Mouse (Mus musculus): ENCODE measurements around the gene Chrnb2. TPM values are rescaled to one million over a fixed set of nuclear protein-coding genes. Genes with fewer than 3 reads are reported as not detected.

Chrnb2 gene
- polyA plus RNA-seq, 1 experiment from 2014 or later: 0.27 TPM

DNA sequence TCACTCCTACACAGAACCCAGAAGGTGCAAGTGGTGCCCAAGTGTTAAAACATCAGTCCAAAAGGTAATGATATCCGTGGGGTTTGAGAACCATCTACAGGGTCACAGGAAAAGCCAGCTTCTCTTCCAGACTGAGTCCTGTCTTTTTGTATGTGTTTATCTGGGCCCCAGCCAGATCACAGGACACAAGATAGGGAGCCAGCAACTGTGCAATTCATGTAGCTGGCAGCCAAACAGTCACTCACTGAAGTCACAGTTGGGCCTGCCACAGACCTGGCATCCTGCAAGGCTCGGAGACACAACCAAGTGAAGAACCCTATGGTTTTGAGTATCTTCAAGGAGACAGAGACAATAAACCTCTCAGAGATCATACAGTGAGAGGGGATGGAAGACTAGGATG lies 6.6 kb downstream of the Chrnb2 start:
- TF ChIP-seq EP300 (IDR thresholded peaks at IDR 0.05; ENCODE audit: low read depth) (no peak), CTCF (IDR thresholded peaks at IDR 0.05; ENCODE audit: low read depth) (no peak)
- no peak overlapping the region for H3K4me2 ChIP-seq (ENCODE audit: low read depth, low read length)
- 68% methylated on average over 2 of the region's 2 CpGs for WGBS (ENCODE audit: insufficient replicate concordance)
- H3K27ac ChIP-seq (ENCODE audit: low read depth): no peak overlapping the region
- no peaks in the 10 kb centered on the region for H3K9me3 ChIP-seq (ENCODE audit: low read length)
- no peak overlapping the region for H3K4me3 ChIP-seq (ENCODE audit: low read depth, low read length)
- H3K36me3 ChIP-seq (replicated peaks; ENCODE audit: insufficient read depth, low read length): no peaks in the 10 kb centered on the region
- no peaks in the 10 kb centered on the region for H3K4me1 ChIP-seq (ENCODE audit: insufficient read depth)
- no peak overlapping the region for H3K9ac ChIP-seq (replicated peaks)
- ATAC-seq (no peak), DNase-seq (no peak)
- no peaks in the 10 kb centered on the region for H3K27me3 ChIP-seq (ENCODE audit: insufficient read depth, low read length)

DNA sequence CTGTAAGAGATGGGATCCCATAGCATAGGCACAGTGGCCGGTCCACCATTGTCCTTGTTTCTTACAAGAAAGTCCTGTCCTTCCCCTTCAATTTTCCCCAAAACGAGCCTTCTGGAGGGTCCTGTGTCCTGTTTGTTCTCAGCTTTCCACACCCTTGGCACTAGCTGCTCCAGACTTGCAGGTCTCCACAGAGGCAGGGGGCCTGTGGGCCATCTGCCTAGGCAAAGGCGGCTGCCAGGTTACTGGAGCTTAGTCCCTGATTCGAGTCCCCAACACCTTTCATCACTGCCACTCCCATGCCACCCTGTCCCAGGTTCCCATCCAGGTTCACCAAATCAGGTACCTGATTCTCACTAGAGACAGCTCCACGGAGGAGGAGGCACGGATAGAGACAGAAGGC lies 9.1 kb downstream of the Chrnb2 start:
- H3K9ac ChIP-seq (replicated peaks): no peak overlapping the region
- H3K4me2 ChIP-seq (ENCODE audit: low read depth, low read length): no peak overlapping the region
- no peaks in the 10 kb centered on the region for H3K27me3 ChIP-seq (ENCODE audit: insufficient read depth, low read length)
- DNase-seq: no peak
- no peak overlapping the region for H3K4me3 ChIP-seq (ENCODE audit: low read depth, low read length)
- H3K4me1 ChIP-seq (ENCODE audit: insufficient read depth): no peaks in the 10 kb centered on the region
- no peak overlapping the region for H3K27ac ChIP-seq (ENCODE audit: low read depth)
- no peaks in the 10 kb centered on the region for H3K9me3 ChIP-seq (ENCODE audit: low read length)
- no peak for ATAC-seq
- TF ChIP-seq CTCF (IDR thresholded peaks at IDR 0.05; ENCODE audit: low read depth): no peak
- no peak for TF ChIP-seq EP300 (IDR thresholded peaks at IDR 0.05; ENCODE audit: low read depth)
- WGBS (ENCODE audit: insufficient replicate concordance): 65% methylated on average over 6 of the region's 6 CpGs
- peaks cover 16% of the 10 kb centered on the region for H3K36me3 ChIP-seq (replicated peaks; ENCODE audit: insufficient read depth, low read length)

DNA sequence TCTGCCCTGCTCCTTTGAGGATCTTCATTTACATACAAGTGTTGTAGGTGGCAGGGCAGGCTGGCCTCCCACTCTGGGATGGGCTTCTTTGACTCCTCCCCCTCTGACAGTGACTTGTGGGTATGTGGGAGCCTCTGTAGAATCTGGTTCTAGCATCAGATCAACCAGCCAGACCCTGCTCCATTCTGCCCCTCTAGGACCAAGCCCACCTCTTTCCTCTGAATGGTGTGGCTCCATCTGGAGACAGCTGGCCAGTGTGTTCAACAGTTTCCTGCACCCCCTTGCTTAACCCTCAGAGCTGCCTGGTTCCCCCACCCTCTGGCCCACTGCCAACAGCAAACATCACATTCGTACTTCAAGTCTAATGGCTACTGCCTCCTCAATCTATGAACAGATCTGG lies 12.1 kb downstream of the Chrnb2 start:
- Histone ChIP-seq H3K36me3 (replicated peaks; ENCODE audit: insufficient read depth, low read length) (peaks cover 30% of the 10 kb centered on the region), H3K9ac (replicated peaks) (no peak overlapping the region), H3K4me3 (ENCODE audit: low read depth, low read length) (no peak overlapping the region), H3K4me1 (ENCODE audit: insufficient read depth) (no peaks in the 10 kb centered on the region), H3K9me3 (ENCODE audit: low read length) (no peaks in the 10 kb centered on the region), H3K27me3 (ENCODE audit: insufficient read depth, low read length) (no peaks in the 10 kb centered on the region), H3K4me2 (ENCODE audit: low read depth, low read length) (no peak overlapping the region), H3K27ac (ENCODE audit: low read depth) (no peak overlapping the region)
- ATAC-seq (no peak), DNase-seq (no peak)
- no peak for TF ChIP-seq CTCF (IDR thresholded peaks at IDR 0.05; ENCODE audit: low read depth)
- TF ChIP-seq EP300 (IDR thresholded peaks at IDR 0.05; ENCODE audit: low read depth): no peak
- whole genome bisulfite sequencing (ENCODE audit: insufficient replicate concordance): 24% methylated on average over 1 of the region's 1 CpGs

DNA sequence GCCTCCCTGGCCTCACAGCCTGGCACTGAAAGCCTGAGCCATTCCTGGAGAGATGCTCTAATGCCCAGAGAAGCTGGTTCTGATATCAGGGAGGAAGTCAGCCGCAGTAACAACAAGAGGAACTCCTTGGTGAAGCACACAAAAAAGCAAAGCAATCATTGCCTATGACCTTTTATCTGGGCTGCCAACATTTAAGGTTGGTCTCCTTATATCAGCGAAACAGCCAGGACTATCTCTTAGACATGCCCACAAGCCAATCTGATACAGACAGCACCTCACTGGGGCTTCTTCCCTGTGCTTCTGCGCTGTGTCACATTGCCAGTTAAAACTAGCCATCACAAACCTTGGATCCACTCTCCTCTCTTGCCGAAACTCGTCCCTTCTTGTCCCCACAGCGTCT lies 25.9 kb downstream of the Chrnb2 start:
- Histone ChIP-seq H3K27me3 (ENCODE audit: insufficient read depth, low read length) (no peaks in the 10 kb centered on the region), H3K9ac (replicated peaks) (no peak overlapping the region), H3K4me3 (ENCODE audit: low read depth, low read length) (no peak overlapping the region), H3K4me1 (ENCODE audit: insufficient read depth) (no peaks in the 10 kb centered on the region), H3K27ac (ENCODE audit: low read depth) (no peak overlapping the region), H3K4me2 (ENCODE audit: low read depth, low read length) (no peak overlapping the region), H3K9me3 (ENCODE audit: low read length) (no peaks in the 10 kb centered on the region), H3K36me3 (replicated peaks; ENCODE audit: insufficient read depth, low read length) (peaks cover 93% of the 10 kb centered on the region)
- TF ChIP-seq EP300 (IDR thresholded peaks at IDR 0.05; ENCODE audit: low read depth) (no peak), CTCF (IDR thresholded peaks at IDR 0.05; ENCODE audit: low read depth) (no peak)
- ATAC-seq (no peak), DNase-seq (no peak)
- WGBS (ENCODE audit: insufficient replicate concordance): 84% methylated on average over 6 of the region's 6 CpGs

DNA sequence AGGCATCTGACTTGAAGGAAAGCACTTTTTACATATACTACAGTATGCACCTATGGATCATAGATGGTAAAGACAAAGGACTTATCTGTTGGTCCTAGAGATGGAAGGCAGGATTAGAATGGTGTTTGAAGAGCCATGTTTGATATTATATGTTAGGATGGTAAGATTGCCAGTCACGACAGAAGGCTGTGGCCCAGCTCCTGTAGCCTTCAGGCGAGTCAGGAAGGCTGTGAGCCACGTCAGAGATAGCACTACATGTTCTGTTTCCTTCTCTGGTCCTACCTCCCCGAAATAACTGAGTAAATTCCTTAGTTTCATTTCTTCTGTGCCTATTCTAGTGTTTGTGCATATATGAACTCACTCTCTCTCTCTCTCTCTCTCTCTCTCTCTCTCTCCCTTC lies 32.3 kb downstream of the Chrnb2 start:
- Histone ChIP-seq H3K9me3 (ENCODE audit: low read length) (no peaks in the 10 kb centered on the region), H3K27ac (ENCODE audit: low read depth) (no peak overlapping the region), H3K36me3 (replicated peaks; ENCODE audit: insufficient read depth, low read length) (peaks cover 40% of the 10 kb centered on the region), H3K4me3 (ENCODE audit: low read depth, low read length) (peak overlapping the region; percentile 79), H3K4me1 (ENCODE audit: insufficient read depth) (peaks cover 21% of the 10 kb centered on the region), H3K9ac (replicated peaks) (peak overlapping the region; percentile 91), H3K4me2 (ENCODE audit: low read depth, low read length) (peak overlapping the region; percentile 86), H3K27me3 (ENCODE audit: insufficient read depth, low read length) (no peaks in the 10 kb centered on the region)
- TF ChIP-seq EP300 (IDR thresholded peaks at IDR 0.05; ENCODE audit: low read depth) (no peak), CTCF (IDR thresholded peaks at IDR 0.05; ENCODE audit: low read depth) (no peak)
- ATAC-seq (no peak), DNase-seq (no peak)
- WGBS (ENCODE audit: insufficient replicate concordance): 43% methylated on average over 4 of the region's 4 CpGs

DNA sequence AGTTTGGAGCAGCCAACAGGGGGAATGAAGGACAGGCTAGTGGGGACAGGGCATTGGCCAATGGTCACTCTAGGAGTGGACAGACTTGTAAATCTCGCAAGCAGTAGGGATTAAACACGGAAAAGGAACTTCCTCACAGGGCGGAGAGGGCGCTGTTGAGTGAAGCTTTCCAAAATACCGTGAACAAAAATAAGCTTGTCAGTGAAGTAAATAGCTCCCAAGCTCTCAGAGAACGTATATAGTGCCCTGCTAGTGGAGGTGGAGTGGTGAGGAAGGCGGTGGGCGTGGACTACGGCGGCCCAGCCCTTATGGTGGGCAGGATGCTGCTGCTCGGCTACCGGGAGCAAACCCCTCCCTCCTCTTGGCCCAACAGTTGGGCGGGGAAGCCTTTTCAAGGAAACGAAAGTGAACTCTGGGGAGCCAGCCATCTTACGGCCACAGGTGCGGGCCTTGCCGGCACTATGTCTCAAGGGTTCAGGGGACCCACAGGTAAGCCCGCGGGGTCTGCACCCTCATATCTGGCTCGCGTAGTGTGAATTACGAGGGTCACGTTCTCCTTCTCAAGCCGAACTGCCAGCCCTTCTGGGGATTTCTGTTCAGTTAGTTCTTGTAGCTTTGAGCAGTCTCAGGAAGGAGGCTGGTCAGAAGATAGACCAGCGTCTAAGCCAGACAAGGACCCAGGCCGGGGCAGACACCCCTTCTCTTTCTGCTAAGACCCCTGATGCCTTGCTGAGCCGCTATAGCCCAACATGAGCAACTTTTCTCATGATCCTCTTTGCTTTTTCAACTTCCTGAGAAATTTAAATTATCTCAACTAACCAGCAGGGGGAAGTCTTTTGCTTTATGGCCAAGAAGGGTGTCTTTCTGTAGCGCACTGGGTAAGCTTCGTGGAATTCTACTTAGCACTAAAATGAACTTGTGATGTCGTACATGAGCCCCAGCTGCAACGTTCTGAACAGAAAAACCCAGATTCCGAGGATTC lies 33.8 kb downstream of the Chrnb2 start:
- peak overlapping the region; percentile 86 for H3K4me2 ChIP-seq (ENCODE audit: low read depth, low read length)
- H3K36me3 ChIP-seq (replicated peaks; ENCODE audit: insufficient read depth, low read length): peaks cover 26% of the 10 kb centered on the region
- H3K4me1 ChIP-seq (ENCODE audit: insufficient read depth): peaks cover 21% of the 10 kb centered on the region
- ATAC-seq (peak; percentile 97), DNase-seq (peak; percentile 94)
- H3K27me3 ChIP-seq (ENCODE audit: insufficient read depth, low read length): no peaks in the 10 kb centered on the region
- peak overlapping the region; percentile 91 for H3K27ac ChIP-seq (ENCODE audit: low read depth)
- H3K9ac ChIP-seq (replicated peaks): peak overlapping the region; percentile 91
- TF ChIP-seq EP300 (IDR thresholded peaks at IDR 0.05; ENCODE audit: low read depth) (no peak), CTCF (IDR thresholded peaks at IDR 0.05; ENCODE audit: low read depth) (peak; percentile 75)
- peak overlapping the region; percentile 79 for H3K4me3 ChIP-seq (ENCODE audit: low read depth, low read length)
- no peaks in the 10 kb centered on the region for H3K9me3 ChIP-seq (ENCODE audit: low read length)
- WGBS (ENCODE audit: insufficient replicate concordance): 1% methylated on average over 32 of the region's 32 CpGs

Measured in liver, postnatal 0 days (tissue).